Mouse (Mus musculus) liver, embryonic 12.5 days (tissue): Measurements from ENCODE around the gene Thbs3. TPM values are rescaled to one million over a fixed set of nuclear protein-coding genes. Genes with fewer than 3 reads are reported as not detected.
A peak's percentile ranks its signal among the peaks of the same experiment; 100 is the strongest.

Experiments used
- ATAC-seq: fragments of 200-750 bp; cut with Nextera tagmentation; 2 replicates; pipeline ENCODE4 v1.8.0; 2017; ENCODE audit warnings: moderate number of reproducible peaks, mild to moderate bottlenecking, moderate library complexity
- H3K27ac ChIP-seq: fragments of 300-500 bp; sonication (generic); 2 replicates; pipeline ENCODE4 v1.5.1; 2016; ENCODE audit warnings: mild to moderate bottlenecking
- H3K27me3 ChIP-seq: fragments of 300-500 bp; sonication (generic); replicated peaks from 2 replicates; pipeline ENCODE4 v1.6.1; 2016; ENCODE audit warnings: mild to moderate bottlenecking, moderate library complexity
- H3K36me3 ChIP-seq: fragments of 300-500 bp; sonication (generic); 2 replicates; pipeline ENCODE4 v1.6.1; 2016; ENCODE audit warnings: mild to moderate bottlenecking, moderate library complexity
- H3K4me1 ChIP-seq: fragments of 300-500 bp; sonication (generic); 2 replicates; pipeline ENCODE4 v1.6.1; 2016
- H3K4me2 ChIP-seq: fragments of 300-500 bp; sonication (generic); 2 replicates; pipeline ENCODE4 v1.6.1; 2016; ENCODE audit warnings: mild to moderate bottlenecking, moderate library complexity
- H3K4me3 ChIP-seq: fragments of 300-500 bp; sonication (generic); 2 replicates; pipeline ENCODE4 v1.5.1; 2016; ENCODE audit warnings: mild to moderate bottlenecking, moderate library complexity
- H3K9ac ChIP-seq: fragments of 300-500 bp; sonication (generic); 2 replicates; pipeline ENCODE4 v1.6.1; 2016; ENCODE audit warnings: mild to moderate bottlenecking, moderate library complexity
- H3K9me3 ChIP-seq: fragments of 300-500 bp; sonication (generic); replicated peaks from 2 replicates; pipeline ENCODE4 v1.6.1; 2016; ENCODE audit warnings: mild to moderate bottlenecking, moderate library complexity
- WGBS: fragments of 180-500 bp; shearing (Covaris S2); methylation state at CpG from one replicate; pipeline ENCODE4 v1.1.7; 2016; ENCODE audit not compliant: insufficient replicate concordance; 5-methylcytosine and 5-hydroxymethylcytosine counted together
- microRNA counts: library from miRNA; unstranded; fragments of <30 nt; microRNA quantifications from one replicate; lab custom pipeline; 2017
- microRNA-seq: library from miRNA; unstranded; fragments of <30 nt; microRNA quantifications from one replicate; pipeline ENCODE4, GENCODE M21; 2017
- polyA plus RNA-seq: library from polyadenylated mRNA; unstranded; fragments of >200 nt; fragmentation: Nextera tagmentation; extraction: Ambion mirVana; gene quantifications from 2 replicates; pipeline ENCODE4 v1.2.1, GENCODE M21; 2016

Thbs3 gene
- polyA plus RNA-seq, 1 experiment from 2014 or later = 1.7 TPM

- H3K4me2 ChIP-seq = peak overlapping the region; percentile 78
- H3K4me3 ChIP-seq = peak overlapping the region; percentile 71
- peak overlapping the region; percentile 79 for H3K9ac ChIP-seq
- peak overlapping the region; percentile 59 for H3K27ac ChIP-seq
- ATAC-seq = peak; percentile 87
- H3K36me3 ChIP-seq = peaks cover 5% of the 10 kb centered on the region; the same call in 1 of the 2 replicates
- H3K9me3 ChIP-seq = no peaks in the 10 kb centered on the region
- H3K27me3 ChIP-seq = 0 out of 2 replicates have a peak, but pooled peaks cover 7% of the 10 kb centered on the region
- H3K4me1 ChIP-seq = peaks cover 51% of the 10 kb centered on the region
- WGBS = 0% methylated on average over 20 of the region's 20 CpGs
Measured at GRCm38 (mm10) chr3:89266439-89266893, 51.5 kb downstream of the Thbs3 start.

DNA sequence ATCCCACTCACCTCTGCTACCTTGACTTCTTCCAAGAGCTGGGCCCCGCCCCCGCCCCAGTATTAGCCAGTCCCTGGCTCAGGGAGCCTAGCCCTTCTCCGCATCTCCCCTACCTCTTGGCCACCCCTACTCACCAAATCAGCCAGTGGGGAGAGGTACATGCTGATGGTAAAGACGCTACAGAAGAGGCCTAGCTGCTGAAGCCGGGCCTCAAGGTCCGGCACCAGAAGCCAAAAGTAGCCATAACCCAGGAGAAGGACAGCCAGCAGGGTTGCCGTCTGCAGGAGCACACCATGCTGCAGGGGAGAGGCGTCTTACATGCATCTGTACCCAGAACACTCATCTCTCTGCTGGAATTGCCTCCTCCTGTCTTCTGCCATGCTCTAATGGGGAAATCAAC is 53.9 kb downstream of the Thbs3 start:
- WGBS = 73% methylated on average over 8 of the region's 8 CpGs

DNA sequence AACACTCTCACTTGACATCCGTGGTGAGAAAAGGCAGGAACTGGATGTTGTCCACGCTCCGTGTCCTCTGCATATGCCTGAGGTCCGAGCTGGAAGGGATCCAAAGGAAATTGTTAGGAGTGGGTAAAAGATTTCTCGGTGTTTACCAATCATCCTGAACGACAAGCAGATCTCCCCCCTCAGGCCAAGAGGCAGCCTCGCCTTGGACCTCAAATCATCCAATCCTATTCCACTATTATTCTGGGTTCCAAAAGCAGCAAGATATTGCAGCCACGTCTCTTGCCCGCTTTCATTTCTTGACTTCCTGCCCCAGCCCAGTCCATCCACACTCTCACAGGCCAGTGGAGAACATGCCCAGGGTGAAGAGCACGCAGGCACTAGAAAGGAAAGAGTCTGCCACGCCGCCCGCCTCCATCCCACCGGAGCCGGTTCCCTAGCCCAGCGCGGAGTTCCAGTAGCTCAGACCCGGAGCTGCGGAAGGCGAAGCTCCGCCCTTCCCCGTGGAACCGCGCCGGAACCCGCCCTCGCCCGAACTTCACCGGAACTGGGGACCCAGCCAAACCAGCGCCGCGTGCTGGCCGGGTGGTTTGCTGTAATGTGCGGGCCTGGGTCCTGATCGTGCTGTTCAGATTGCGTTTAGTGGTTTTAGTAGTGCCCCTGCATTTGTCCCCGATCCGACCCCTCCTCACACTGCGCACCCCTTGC is 55.2 kb downstream of the Thbs3 start, which contains the start of gene Slc50a1:
Gene Slc50a1 (minus strand): TSS at position 520 of the 705 bp plus-strand sequence.
- Histone ChIP-seq H3K9me3 (no peaks in the 10 kb centered on the region), H3K4me2 (peak within 1 kb of the TSS; percentile 83), H3K9ac (peak within 1 kb of the TSS; percentile 73), H3K27ac (peak within 1 kb of the TSS; percentile 39), H3K4me1 (peaks cover 45% of the 10 kb centered on the region), H3K4me3 (peak within 1 kb of the TSS; percentile 67), H3K36me3 (peaks cover 5% of the 10 kb centered on the region; the same call in 1 of the 2 replicates), H3K27me3 (peaks cover 19% of the 10 kb centered on the region)
- 3% methylated on average over 39 of the region's 39 CpGs for WGBS
- ATAC-seq = peak; percentile 53

More for the DNA sequence above, 53.9 kb downstream of the Thbs3 start:
- peaks cover 45% of the 10 kb centered on the region for H3K4me1 ChIP-seq
- ATAC-seq = no peak
- peaks cover 5% of the 10 kb centered on the region; the same call in 1 of the 2 replicates for H3K36me3 ChIP-seq
- H3K9me3 ChIP-seq = no peaks in the 10 kb centered on the region
- H3K4me3 ChIP-seq = no peak overlapping the region
- H3K9ac ChIP-seq = no peak overlapping the region
- H3K4me2 ChIP-seq = peak overlapping the region; percentile 83; the same call in 1 of the 2 replicates
- no peak overlapping the region for H3K27ac ChIP-seq
- peaks cover 15% of the 10 kb centered on the region for H3K27me3 ChIP-seq

- Histone ChIP-seq H3K4me1 (peaks cover 43% of the 10 kb centered on the region), H3K4me3 (no peak overlapping the region), H3K4me2 (peak overlapping the region; percentile 83), H3K27me3 (peaks cover 26% of the 10 kb centered on the region), H3K27ac (no peak overlapping the region), H3K9me3 (no peaks in the 10 kb centered on the region), H3K36me3 (peaks cover 5% of the 10 kb centered on the region; the same call in 1 of the 2 replicates), H3K9ac (peak overlapping the region; percentile 73; the same call in 1 of the 2 replicates)
- 74% methylated on average over 6 of the region's 6 CpGs for WGBS
- no peak for ATAC-seq
Measured at GRCm38 (mm10) chr3:89270891-89271290, 55.9 kb downstream of the Thbs3 start.

GRCm38 (mm10) chr3:89271760-89272159 is 56.8 kb downstream of the Thbs3 start:
- ATAC-seq = no peak
- no peak overlapping the region for H3K27ac ChIP-seq
- H3K36me3 ChIP-seq = peaks cover 5% of the 10 kb centered on the region; the same call in 1 of the 2 replicates
- H3K27me3 ChIP-seq = peaks cover 35% of the 10 kb centered on the region
- no peak overlapping the region for H3K9ac ChIP-seq
- no peaks in the 10 kb centered on the region for H3K9me3 ChIP-seq
- 67% methylated on average over 6 of the region's 6 CpGs for WGBS
- no peak overlapping the region for H3K4me2 ChIP-seq
- H3K4me1 ChIP-seq = peaks cover 38% of the 10 kb centered on the region
- no peak overlapping the region for H3K4me3 ChIP-seq

GRCm38 (mm10) chr3:89276061-89276460 is 61.1 kb downstream of the Thbs3 start:
- Histone ChIP-seq H3K4me2 (no peak overlapping the region), H3K9me3 (no peaks in the 10 kb centered on the region), H3K27me3 (peaks cover 75% of the 10 kb centered on the region), H3K36me3 (no peaks in the 10 kb centered on the region), H3K4me3 (no peak overlapping the region), H3K27ac (no peak overlapping the region), H3K9ac (no peak overlapping the region), H3K4me1 (peaks cover 42% of the 10 kb centered on the region)
- WGBS = 85% methylated on average over 13 of the region's 13 CpGs
- no peak for ATAC-seq

MicroRNA genes within 50 kb of the gene (microRNA counts, 519-probe panel; counts per million panel counts)
- 582 counts per million, percentile 70 among the panel's probes with 10 or more counts for microRNA mmu-miR-92b (lab: Ali Mortazavi, UCI)

Small RNA genes lying within 50 kb of the gene (microRNA-seq; reads per million reads assigned to microRNA genes)
- gene Mir92b = 150 reads per million, percentile 51 among the genes with 10 or more reads in this experiment

Other genes with a start within 250 kb of the Thbs3 start
- gene Rusc1, start 121.9 kb upstream of the Thbs3 start, polyA plus RNA-seq = 7.7 and 8.8 TPM in 2 replicates
- gene Gm43738, start 114.1 kb upstream of the Thbs3 start, polyA plus RNA-seq = 0.06 TPM in 1 of 2 replicates, not detected in the other
- 284 and 291 TPM in 2 replicates for gene Fdps, start 113.2 kb upstream of the Thbs3 start, polyA plus RNA-seq
- 162 and 171 TPM in 2 replicates for gene Pklr, start 79.0 kb upstream of the Thbs3 start, polyA plus RNA-seq
- 0.81 and 0.86 TPM in 2 replicates for gene Hcn3, start 55.0 kb upstream of the Thbs3 start, polyA plus RNA-seq
- gene Clk2, start 50.4 kb upstream of the Thbs3 start, polyA plus RNA-seq = 21.1 and 21.2 TPM in 2 replicates
- 79.8 and 86.3 TPM in 2 replicates for gene Scamp3, start 37.7 kb upstream of the Thbs3 start, polyA plus RNA-seq
- 5.3 and 6.6 TPM in 2 replicates for gene Fam189b, start 32.0 kb upstream of the Thbs3 start, polyA plus RNA-seq
- gene Gba, start 12.3 kb upstream of the Thbs3 start, polyA plus RNA-seq = 26.6 and 26.7 TPM in 2 replicates
- 160 and 167 TPM in 2 replicates for gene Mtx1, start 11.9 kb downstream of the Thbs3 start, polyA plus RNA-seq
- gene Muc1, start 13.9 kb downstream of the Thbs3 start, polyA plus RNA-seq = 0.13 TPM in 1 of 2 replicates, not detected in the other
- gene Krtcap2, start 30.8 kb downstream of the Thbs3 start, polyA plus RNA-seq = 170 and 187 TPM in 2 replicates
- 0.31 and 0.38 TPM in 2 replicates for gene Trim46, start 31.1 kb downstream of the Thbs3 start, polyA plus RNA-seq
- gene Dpm3, start 44.2 kb downstream of the Thbs3 start, polyA plus RNA-seq = 72.3 and 73.6 TPM in 2 replicates
- 19.3 and 21.6 TPM in 2 replicates for gene Slc50a1, start 55.4 kb downstream of the Thbs3 start, polyA plus RNA-seq
- 5.2 and 5.3 TPM in 2 replicates for gene Efna1, start 66.0 kb downstream of the Thbs3 start, polyA plus RNA-seq
- 0.65 and 1.0 TPM in 2 replicates for gene Efna3, start 107.8 kb downstream of the Thbs3 start, polyA plus RNA-seq
- 2.1 and 2.3 TPM in 2 replicates for gene Efna4, start 122.8 kb downstream of the Thbs3 start, polyA plus RNA-seq
- gene Adam15, start 134.8 kb downstream of the Thbs3 start, polyA plus RNA-seq = 14.1 and 14.5 TPM in 2 replicates
- gene Dcst2, start 146.8 kb downstream of the Thbs3 start, polyA plus RNA-seq = 0.05 and 0.06 TPM in 2 replicates
- not detected in 2 replicates for gene Dcst1, start 150.1 kb downstream of the Thbs3 start, polyA plus RNA-seq
- gene Zbtb7b, start 179.6 kb downstream of the Thbs3 start, polyA plus RNA-seq = 1.2 and 1.6 TPM in 2 replicates
- not detected in 2 replicates for gene Lenep, start 187.6 kb downstream of the Thbs3 start, polyA plus RNA-seq
- gene Flad1, start 196.7 kb downstream of the Thbs3 start, polyA plus RNA-seq = 21.6 and 22.9 TPM in 2 replicates
- 310 and 316 TPM in 2 replicates for gene Cks1b, start 203.2 kb downstream of the Thbs3 start, polyA plus RNA-seq
- 56.8 and 63.3 TPM in 2 replicates for gene Shc1, start 203.3 kb downstream of the Thbs3 start, polyA plus RNA-seq
- 22.7 and 23.1 TPM in 2 replicates for gene Pygo2, start 215.0 kb downstream of the Thbs3 start, polyA plus RNA-seq
- gene Pbxip1, start 221.5 kb downstream of the Thbs3 start, polyA plus RNA-seq = 8.3 and 9.2 TPM in 2 replicates
- gene Pmvk, start 239.4 kb downstream of the Thbs3 start, polyA plus RNA-seq = 39.1 and 40.5 TPM in 2 replicates